Mouse (Mus musculus) thymus, postnatal 10 days (tissue): ENCODE results near the gene Ppp3ca.

Experiments
- DNase-seq, 2 experiments: peaks; one replicate each; pipeline ENCODE4 v3.0.0; 2021; ENCODE audit warnings: low spot score in 2 of 2

Gene Ppp3ca

DNA sequence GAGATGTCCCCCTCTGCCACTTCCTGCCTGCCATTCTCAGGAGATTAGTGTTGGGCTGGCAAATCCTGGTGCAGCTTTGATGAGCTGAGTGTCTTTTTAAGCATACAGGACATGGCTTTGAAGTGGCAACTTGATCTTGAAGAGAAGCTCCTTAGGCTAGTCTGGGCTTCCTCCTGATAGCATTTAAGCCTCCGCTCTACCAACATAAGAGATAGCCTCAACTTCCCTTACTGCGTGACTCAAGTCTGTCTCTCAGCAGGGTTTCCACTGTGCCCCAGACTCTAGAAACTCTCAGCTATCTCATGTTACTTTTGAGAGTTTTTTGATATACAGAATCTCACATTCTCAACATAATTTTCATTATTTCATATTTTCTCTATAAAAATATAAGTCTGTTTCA is 144.0 kb downstream of the Ppp3ca start:
- no peak for DNase-seq

DNA sequence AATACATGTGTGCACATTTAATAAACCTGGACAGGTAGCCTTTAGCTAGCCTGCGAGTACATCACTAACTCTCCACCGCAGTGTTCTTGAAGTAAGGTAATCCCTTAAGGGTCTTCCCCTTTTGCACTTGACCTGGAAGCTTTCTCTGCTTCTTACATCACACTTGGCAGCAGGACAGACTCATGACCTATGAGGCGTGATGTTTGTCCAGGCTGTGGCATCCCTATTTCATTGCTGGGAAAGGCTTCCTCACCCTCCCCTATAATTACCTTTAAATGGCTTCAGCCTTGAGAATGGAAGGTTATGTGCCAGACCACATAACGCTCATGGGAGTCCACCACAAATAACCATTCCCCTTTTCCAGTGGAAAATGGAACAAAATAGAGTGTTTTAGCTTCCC is 145.0 kb downstream of the Ppp3ca start:
- no peak for DNase-seq

DNA sequence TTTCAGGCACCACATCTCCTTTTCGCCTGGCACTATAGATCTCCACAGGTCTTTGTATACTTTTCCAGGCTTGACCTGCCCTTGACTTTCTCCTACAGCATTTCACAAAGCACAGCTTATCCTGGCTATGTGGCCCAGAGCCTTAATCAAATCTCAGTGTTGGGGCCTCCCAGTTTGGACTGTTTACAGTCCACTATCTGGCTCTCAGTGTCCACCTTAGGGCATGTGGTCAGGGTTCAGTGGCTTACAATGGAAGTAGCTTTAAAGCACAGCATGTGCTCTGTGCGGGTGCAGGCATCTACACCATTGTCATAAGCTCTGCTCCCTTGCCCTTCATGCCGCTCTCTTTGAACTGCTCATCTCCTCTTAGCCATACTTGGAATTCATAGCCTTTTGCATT is 146.4 kb downstream of the Ppp3ca start:
- no peak for DNase-seq

DNA sequence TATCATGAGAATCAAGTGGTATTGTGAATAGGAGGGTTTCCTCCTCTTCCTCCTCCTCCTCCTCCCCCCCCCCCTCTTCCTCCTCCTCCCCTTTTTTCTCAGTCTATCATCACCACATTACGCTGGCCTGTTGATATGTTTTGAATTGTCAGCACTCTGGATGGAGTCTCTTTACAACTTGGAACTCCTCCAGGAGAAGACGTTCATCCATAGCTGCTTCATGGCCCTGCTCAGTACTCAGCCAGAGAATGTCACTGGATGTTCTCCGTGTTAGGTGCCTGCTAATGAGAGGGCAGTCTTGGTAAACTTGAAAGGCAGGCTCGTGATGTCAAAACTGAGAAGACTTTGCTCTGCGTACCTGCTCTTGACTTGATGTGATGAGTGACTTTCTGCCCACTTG is 149.1 kb downstream of the Ppp3ca start:
- DNase-seq = no peak

DNA sequence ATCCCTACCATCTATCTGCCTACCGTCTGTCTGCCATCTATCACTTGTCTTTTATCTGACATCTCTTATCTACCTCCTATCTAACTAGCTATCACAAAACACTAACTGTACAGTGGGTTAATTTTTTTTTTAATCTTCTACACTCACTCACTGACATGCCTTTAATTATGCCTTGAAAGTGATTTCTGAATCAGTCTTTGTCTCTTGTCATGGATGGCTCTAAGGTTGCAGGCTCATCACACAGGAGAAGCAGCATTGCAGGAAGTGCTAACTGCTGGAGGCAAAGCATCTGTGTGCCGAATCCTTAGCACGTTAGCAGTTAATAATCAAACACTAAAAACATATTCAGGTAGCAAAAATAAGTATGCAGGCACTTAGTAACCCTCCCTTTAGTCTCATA is 151.1 kb downstream of the Ppp3ca start:
- no peak for DNase-seq

DNA sequence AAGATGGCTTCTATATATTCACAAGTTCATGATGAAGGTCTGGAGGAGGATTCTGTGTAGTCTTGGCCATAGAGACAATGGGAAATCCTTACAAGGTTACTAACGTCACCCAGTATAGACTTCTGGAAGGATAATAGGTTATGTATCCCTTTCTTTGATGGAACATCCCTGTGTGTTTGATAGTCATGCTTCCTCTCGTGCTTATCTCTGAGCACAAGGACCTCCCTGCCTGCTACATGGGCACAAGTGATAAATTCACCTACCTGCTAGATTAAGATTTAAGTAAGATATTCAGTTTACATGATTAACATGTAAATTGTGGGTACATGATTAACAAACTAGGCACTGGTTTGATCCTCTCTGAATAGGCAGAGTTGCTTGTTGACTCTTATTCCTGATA is 152.1 kb downstream of the Ppp3ca start:
- no peak for DNase-seq

DNA sequence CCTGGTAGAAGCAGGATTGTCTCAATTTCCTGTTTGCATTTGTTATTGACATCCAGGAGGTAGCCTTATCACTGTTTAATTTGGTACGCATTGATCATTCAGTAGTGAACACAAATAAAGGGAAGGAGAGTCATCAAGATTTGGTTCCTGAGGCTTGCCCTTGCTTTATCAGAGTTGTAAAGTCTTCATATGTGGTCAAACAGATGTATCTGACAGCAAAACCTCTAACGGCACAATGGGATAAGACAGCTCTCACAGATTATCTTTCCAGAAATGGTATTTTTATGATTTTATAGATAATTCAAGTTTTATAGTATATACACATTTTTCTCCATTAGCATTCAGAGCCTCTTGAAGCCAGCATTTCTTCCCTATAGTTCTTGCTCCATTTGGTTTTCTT is 152.5 kb downstream of the Ppp3ca start:
- no peak for DNase-seq

DNA sequence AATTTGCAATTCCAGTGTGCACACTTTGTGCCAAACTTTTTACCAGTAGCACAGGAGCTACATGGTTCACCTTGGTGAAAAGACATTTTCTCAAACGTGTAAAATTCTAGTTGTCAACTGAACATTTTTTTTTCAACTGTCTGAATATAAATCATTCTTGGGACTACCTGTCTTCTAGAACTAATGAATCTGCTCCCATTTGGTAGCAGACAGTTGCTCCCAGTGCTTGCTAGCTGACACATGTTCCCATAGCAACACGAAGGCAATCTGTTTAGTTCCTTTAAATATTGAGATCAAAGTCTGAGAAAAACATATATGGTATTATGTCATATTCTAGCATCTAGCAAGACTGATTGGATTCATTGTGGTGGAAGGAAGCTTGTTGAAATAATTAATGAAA is 158.5 kb downstream of the Ppp3ca start:
- no peak for DNase-seq

DNA sequence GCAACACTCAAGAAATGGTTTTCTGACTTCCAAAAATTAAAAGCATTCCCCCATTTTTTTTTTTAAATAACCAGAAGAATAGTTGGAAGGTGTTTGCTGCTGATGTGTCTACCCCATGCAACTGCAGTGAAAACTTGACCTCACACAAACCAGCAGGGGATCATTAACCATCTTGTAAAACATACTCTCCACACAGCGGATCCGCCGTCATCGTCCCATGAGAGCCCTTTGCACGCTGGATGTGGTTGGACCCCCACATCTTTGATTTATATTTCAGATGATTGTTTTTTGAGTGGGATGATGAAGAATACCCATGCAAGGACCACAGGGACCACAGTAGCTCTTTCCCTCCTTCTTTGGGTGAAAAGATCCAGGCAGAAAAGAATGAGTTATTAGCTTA is 159.2 kb downstream of the Ppp3ca start:
- no peak for DNase-seq

DNA sequence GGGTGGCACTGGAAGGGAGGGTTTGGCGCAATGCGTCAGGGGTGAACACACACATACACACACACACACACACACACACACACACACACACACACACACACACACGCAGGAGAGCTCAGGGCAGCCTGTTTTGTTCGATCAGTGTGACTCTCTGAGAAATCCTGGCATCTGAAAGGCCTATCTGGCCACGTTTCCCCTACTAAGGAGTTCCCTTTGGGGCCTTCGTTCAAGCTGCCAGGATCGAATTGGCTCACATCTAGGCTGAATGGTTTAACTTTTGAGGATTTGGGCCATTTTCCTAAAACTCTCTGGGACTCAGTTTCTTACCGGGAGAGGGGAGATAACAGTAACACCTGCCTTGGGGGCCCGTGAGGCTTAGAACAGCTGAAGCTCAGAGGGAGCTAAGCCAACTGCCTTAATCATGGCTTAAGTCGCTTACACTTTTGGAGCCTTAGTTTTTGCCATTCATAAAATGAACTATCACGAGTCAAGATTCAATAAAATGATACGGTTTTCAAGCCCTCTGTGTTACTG is 160.8 kb downstream of the Ppp3ca start:
- DNase-seq = no peak

DNA sequence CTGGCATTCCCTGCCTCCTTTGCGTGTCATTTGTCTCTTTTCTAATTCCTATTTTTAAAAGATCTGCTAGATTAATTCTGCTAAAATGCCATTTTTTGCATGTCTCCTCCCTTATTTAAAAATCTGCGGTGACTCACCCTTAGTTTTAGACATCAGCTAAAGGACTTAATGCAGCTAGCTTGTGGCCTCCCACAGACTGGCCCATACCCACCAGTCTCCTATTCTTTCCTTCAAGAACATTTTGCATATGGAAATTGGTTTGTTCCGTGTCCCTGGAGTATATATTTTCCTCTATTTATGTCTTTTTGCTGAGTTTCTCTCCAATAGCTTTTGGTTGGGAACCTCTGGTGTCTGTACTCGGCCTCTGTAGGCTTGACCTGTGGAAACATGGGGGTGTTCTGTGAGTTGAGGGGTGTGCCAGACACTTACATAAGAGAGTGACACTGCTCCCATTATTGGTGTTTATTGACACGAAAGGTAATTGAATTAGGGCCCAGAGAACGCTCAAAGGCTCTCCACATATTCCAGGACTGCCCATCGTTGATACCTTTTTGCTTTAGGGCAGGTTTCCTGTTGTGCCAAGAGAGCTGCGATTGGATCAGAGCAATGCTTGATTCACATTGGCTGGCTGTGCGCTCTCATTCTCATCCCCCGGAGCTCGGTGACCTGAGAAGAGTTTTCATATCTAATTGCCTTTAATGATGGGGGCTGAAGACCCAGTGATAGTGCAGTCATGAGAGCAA is 163.2 kb downstream of the Ppp3ca start:
- no peak for DNase-seq

DNA sequence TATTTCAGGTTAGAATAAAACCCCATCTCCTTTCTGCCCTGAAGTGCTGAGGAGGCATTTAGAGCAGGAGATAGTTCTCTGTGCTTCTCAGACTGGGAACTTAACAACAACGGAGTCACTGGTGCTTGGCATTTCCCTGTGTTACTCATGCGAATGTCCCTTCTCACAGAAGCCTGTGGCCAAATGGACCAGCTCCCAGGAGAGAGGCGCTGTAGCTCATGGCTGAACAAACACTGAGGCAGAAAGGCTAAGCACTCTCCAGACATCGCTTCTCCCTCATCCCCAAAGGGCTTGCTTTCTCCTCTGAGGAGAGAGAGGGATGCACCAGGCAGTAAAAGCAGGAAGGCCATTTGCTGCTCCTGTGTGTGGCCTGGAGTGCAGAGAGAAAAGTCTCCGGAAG is 164.0 kb downstream of the Ppp3ca start:
- no peak for DNase-seq

DNA sequence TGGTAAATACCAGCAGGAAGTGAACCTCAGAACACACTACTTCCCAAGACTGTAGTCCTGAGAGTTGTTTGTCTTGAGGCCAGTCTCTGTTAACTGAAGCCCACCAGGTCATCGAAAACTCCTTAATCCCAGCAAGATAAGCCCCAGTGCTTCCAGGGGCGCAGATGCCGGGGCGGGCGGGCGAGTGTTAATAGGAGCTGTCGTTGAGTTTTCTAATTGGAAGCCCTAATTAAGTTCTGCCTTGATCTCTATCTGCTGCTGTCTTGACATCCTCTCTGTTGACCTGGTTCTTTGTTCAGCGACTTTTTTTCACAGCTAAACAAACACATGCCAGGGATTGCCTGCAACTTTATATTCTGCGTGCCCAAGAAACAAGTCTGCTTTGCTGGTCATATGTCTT is 165.9 kb downstream of the Ppp3ca start:
- no peak for DNase-seq

DNA sequence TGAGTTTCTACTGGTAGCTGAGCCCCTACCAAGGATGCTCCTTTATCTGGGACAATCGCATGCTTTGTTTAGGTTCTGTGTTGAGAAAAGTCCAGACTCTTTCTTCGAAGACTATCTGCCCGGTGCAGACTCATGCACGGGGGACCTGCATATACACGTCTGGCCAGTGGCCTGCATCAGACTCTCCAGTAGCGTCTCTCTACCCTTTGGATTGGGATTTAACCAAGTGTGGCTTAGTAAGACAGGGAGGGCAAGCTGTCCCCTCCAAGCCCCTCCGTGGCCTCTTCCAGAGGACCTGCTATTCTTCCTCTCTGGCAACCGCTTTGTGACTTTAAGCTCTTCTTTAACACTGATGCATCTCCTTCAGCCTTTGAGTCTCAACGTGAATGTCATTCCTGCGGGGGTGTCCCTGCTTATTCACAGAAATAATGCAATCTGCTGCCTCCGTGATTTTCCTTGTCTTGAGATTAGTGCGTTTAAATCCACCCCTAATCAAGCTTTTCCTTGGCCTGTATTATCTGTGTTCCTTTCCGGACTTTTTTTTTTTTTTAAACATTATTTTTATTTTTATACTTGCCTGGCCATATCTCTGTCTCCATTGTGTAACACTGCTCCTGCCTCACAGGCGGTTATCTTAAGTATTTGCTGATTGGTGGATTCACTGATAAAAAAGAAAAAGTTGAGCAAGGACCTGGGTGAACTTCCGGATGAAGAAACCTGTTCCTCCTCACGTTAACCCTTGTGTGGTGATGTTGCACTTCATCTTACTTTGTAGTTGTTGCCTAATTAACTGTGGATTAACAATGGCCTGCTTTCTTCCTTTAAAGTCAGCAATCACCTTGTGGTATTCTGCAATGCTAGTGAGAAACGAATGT is 166.6 kb downstream of the Ppp3ca start:
- DNase-seq = no peak

DNA sequence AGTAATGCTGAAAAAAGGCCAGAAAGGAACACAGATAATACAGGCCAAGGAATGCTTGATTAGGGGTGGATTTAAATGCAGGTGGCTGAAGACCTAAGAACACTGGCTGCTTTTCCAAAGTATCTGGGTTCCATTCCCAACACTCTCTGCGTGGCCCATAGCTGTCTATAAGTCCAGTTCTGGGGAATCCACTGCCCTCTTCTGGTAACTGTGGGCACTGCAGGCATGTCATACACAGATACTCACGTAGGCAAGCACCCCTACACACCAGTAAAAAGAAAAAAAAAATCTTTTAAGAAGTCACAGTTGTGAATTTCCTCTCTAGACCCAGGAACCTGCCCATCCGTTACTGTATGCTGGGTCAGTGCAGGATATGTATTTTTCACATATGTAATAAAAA is 167.7 kb downstream of the Ppp3ca start:
- DNase-seq = peak; percentile 29 to 41

DNA sequence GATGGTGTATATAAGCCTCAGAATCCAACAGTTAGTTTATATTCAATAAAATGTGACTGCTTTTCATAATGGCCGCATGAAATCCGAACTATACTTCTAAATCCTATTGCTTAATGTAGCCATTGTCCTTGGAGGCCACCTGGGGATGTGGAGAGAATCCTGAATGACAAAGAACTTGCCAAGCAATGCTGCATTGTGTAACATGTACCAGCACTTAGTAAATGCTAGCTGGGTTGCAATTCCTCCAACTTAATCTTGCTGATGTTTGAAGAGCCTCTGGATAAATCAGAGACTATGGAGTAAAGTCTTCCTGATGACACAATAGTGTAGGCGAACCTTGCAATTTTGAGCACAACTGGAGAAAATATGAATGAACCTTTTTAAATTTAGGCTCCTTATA is 171.4 kb downstream of the Ppp3ca start:
- DNase-seq = no peak

DNA sequence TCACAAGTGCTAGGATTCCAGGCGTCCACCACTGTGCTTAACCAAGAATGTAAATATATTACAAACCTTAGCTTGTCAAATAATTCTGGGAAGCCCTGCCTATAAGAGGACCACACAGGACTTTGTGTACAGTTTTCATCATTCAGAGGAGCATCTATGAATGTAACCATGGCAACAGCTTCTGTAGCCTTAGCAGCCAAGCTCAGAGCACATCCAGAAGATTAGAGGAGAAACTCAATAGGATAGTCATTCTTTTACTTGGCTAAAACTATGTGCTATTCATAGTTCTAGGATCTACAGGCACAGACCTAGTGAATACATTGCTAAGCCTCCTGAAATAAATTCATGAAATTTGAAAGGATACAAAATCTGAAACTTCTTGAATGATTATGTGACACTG is 172.5 kb downstream of the Ppp3ca start:
- DNase-seq = no peak

DNA sequence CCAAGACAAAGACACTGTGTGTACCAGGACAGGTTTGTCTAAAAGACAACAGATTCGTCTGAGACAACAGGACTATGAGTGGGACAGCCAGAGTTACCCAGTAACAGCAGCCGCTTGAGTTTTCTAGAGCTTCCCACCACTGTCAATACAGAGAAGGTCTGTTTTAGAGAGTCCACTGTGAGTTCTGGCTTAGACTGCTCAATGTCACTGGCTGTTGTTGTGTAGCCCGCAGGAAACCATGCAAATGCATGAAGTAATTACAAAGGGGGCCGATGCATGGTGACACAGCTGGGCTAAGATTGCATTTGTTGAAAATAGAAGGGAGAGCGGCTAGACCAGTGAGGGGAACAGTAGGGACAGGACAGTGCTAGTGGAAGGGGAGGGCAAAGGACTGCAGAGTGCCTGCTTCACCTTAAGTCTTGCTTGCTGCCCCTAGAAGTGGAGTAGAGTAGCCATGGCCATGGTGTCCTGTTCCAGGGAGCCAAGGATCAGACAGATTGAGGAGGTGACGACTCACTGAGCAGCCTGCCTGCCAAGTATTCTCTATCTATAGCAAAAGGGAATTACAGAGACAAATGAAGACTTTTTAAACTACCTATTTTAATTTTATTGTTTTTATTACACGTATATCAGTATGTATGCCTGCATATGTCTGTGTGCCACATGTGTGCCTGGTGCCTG is 174.0 kb downstream of the Ppp3ca start:
- DNase-seq = no peak

DNA sequence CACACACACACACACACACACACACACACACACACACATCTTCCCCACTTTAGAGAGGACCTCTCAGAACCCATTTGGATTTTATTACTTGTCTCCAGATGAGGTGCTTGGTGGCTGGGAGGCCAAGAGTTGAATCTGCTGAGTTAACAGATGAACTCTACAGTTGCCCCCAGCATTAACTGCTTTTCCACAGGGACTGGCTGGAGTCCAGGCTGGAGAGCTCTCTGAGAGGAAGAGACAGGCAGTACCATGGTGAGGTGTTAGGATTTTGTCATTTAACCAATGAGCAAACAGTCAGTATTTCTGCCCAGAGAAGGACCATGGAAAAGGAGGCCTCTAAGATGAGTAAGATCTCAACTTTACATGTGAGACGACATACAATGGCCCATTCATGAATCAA is 179.1 kb downstream of the Ppp3ca start:
- no peak for DNase-seq

DNA sequence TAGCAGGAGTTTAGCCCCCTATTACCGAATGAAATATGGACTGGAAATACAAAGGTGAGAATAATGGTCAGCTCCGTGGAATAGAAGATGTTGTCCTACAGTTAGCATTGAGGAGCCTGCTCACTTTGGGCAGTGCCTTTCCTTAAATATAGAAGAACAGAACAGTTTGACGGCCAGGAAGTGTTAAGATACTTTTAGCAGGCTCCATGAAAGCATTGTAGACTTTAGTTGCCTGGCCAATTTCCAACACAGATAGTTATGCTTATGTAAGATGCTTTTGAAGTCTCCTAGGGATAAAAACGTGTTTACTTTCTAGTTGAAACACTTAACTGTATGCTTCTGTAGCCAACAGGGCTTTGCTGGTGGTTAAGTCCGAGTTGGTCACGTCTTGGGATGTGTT is 183.0 kb downstream of the Ppp3ca start:
- no peak for DNase-seq

DNA sequence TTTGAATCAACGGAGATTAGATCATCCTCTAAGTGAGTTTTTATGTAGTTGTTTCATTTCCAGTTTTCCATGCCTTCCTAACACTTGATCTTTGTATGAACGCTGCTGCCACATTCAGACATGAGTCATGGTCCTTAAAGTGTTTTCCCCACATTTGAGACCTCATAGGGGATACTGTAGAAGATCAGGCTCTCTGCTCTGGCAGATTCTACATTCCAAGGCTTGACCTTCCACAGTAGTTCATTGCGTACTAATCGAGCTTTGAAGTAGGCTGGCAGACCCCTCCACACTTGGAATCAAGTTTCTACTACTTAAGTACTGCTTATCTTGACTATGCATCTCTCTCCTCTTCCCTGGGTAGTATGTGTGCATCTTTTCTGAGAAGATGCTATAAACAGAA is 183.7 kb downstream of the Ppp3ca start:
- no peak for DNase-seq

DNA sequence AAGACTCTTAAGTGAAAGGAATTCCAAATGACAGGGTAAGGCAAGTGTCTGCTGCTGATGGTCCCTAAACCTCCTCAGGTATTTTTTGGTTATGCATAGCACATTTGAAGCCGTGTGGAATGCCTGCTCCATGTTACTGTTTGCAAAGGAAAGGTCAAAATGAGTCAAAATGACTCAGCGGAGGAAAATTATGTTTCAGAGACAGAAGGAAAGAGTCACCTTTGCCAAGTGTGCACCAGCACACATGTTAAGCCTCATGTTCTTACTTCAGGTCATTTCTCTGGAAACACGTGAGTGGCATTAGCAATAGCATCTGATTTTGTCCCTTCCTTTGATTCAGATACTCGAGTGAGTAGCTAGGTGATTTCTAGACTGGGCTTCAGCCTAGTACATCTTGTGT is 186.1 kb downstream of the Ppp3ca start:
- no peak for DNase-seq
